Mouse (Mus musculus): Measurements from ENCODE around the gene Ankrd65. TPM values are rescaled to one million over a fixed set of nuclear protein-coding genes. Genes with fewer than 3 reads are reported as not detected.

Gene Ankrd65
- polyA plus RNA-seq, 1 experiment from 2014 or later, result not detected

- Histone ChIP-seq H3K27me3 (replicated peaks; ENCODE audit: control insufficient read depth, insufficient read depth, low read length) (no peaks in the 10 kb centered on the region), H3K27ac (ENCODE audit: low read depth) (no peak overlapping the region), H3K4me3 (ENCODE audit: low read depth, low read length) (peak overlapping the region; percentile 43; the same call in 1 of the 2 replicates), H3K9ac (ENCODE audit: low read length) (no peak overlapping the region), H3K36me3 (ENCODE audit: control insufficient read depth, insufficient read depth, low read length) (peaks cover 17% of the 10 kb centered on the region), H3K9me3 (ENCODE audit: control insufficient read depth, low read length) (no peaks in the 10 kb centered on the region), H3K4me2 (ENCODE audit: low read length) (peak overlapping the region; percentile 95), H3K4me1 (replicated peaks; ENCODE audit: control insufficient read depth, insufficient read depth, low read length) (peaks cover 41% of the 10 kb centered on the region)
- WGBS, result 41% methylated on average over 38 of the region's 38 CpGs
- DNase-seq (ENCODE audit: low spot score) (no peak), ATAC-seq (replicated peaks; ENCODE audit: low FRiP score, low TSS enrichment, low read depth) (0 out of 2 replicates have a peak, but pooled peaks have one; percentile 4)
These were observed 51.5 kb downstream of the Ankrd65 start for GRCm38 (mm10) chr4:155841651-155842270.

DNA sequence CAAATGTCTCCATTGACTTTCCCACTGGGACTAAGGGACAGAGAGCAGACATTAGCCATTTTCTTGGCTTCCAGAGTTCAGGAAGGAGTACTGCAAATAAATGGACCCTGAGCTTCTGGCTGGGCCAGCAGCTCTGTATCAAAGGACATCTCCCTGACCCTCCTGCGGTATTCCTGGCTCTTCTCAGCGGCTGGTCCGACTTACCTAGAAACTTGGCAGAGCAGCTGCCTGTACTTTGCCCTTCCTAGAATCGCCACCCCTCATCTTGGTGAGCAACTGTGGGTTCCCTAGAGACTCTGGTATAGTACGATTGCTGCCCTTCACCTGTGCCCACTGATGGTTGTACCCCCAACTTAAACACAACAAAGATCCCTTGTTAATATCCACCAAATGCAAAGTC, 53.0 kb downstream of the Ankrd65 start:
- Histone ChIP-seq H3K36me3 (ENCODE audit: control insufficient read depth, insufficient read depth, low read length) (peaks cover 17% of the 10 kb centered on the region), H3K4me2 (ENCODE audit: low read length) (no peak overlapping the region), H3K9me3 (ENCODE audit: control insufficient read depth, low read length) (no peaks in the 10 kb centered on the region), H3K9ac (ENCODE audit: low read length) (no peak overlapping the region), H3K4me1 (replicated peaks; ENCODE audit: control insufficient read depth, insufficient read depth, low read length) (peaks cover 36% of the 10 kb centered on the region), H3K4me3 (ENCODE audit: low read depth, low read length) (no peak overlapping the region), H3K27ac (ENCODE audit: low read depth) (no peak overlapping the region), H3K27me3 (replicated peaks; ENCODE audit: control insufficient read depth, insufficient read depth, low read length) (no peaks in the 10 kb centered on the region)
- ATAC-seq (replicated peaks; ENCODE audit: low FRiP score, low TSS enrichment, low read depth) (no peak), DNase-seq (ENCODE audit: low spot score) (no peak)
- WGBS, result 93% methylated on average over 5 of the region's 5 CpGs

DNA sequence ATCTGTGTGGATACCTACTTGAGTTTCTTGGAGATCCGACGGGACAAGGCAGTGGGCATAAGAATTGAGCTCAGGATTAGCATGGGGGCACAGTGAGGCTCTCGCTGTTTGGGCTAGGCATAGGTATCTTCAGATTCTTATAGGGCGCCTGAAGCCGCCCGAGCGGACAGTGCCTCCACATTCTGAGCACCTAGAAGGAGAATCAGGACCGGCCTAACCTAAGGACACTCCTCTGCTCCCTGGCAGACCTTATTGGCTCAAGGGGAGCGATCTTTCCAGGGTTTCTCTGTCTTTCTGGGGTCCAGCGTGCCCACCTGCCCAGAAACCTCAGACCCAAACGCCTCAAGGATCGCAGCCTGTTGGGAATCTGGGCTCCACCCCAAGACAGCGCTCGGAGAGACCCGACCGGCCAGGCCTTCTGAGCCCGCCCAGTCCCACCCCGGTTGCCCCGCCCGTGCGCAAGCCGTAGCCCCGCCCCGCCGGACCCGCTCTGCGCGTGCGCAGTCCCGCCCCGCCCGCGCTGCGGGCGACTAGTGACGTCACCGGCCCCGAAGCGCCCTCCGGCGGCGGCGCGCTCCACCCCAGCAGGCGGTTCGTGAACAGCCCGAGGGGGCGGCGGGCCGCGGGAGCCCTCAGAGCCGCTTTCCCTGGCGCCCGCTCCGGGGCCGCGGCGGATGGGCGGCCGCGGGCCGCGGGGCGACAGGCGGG, 56.8 kb downstream of the Ankrd65 start, which contains the start of gene Dvl1:
Gene Dvl1, plus strand, starts transcription at position 532 of the 708 bp plus-strand sequence.
- Histone ChIP-seq H3K4me3 (ENCODE audit: low read depth, low read length) (peak within 1 kb of the TSS; percentile 79), H3K9me3 (ENCODE audit: control insufficient read depth, low read length) (no peaks in the 10 kb centered on the region), H3K36me3 (ENCODE audit: control insufficient read depth, insufficient read depth, low read length) (peaks cover 17% of the 10 kb centered on the region), H3K4me2 (ENCODE audit: low read length) (peak within 1 kb of the TSS; percentile 95), H3K4me1 (replicated peaks; ENCODE audit: control insufficient read depth, insufficient read depth, low read length) (peaks cover 23% of the 10 kb centered on the region), H3K9ac (ENCODE audit: low read length) (peak within 1 kb of the TSS; percentile 85), H3K27ac (ENCODE audit: low read depth) (peak within 1 kb of the TSS; percentile 43), H3K27me3 (replicated peaks; ENCODE audit: control insufficient read depth, insufficient read depth, low read length) (no peaks in the 10 kb centered on the region)
- 3% methylated on average over 62 of the region's 65 CpGs for WGBS
- peak; percentile 98 for DNase-seq (ENCODE audit: low spot score)
- peak; percentile 91 for ATAC-seq (replicated peaks; ENCODE audit: low FRiP score, low TSS enrichment, low read depth)

- DNase-seq (ENCODE audit: low spot score), result peak; percentile 81
- WGBS, result 3% methylated on average over 66 of the region's 69 CpGs
- H3K27ac ChIP-seq (ENCODE audit: low read depth), result peak overlapping the region; percentile 33
These were observed 57.5 kb downstream of the Ankrd65 start for GRCm38 (mm10) chr4:155847591-155848352.

DNA sequence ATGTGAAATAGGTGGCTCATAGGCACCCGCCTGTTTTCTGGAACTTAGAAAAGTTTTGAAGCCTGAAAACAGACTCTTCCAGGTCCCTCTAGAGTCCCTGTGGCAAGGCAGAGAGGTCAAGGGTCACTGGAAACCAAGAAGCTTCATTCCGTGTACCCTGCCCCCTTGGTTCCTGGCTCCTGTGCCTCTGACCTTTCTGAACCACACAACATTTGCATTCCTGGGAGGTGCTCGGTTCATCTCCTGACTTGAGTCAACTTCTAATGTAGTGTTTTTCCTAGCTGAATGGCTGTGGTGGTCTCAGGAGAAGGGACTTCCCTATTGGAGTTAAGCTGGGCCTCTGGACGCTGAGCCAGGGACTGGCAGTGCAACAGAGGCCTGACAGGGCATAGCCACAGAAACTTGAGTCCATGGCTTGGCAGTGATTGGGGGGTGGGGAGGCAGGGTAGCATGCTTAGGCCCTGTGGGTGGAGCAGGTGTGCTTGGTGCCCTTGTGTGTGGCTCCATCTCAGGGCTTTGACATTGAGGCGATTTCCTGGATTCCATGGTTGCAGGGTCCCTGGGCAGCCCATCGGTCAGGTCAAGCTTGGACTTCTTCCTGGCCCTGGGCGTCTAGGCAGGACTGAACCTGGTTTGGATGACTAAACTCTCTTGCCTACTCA, 58.3 kb downstream of the Ankrd65 start:
- Histone ChIP-seq H3K4me3 (ENCODE audit: low read depth, low read length) (peak overlapping the region; percentile 79), H3K9ac (ENCODE audit: low read length) (peak overlapping the region; percentile 85), H3K9me3 (ENCODE audit: control insufficient read depth, low read length) (no peaks in the 10 kb centered on the region), H3K27ac (ENCODE audit: low read depth) (no peak overlapping the region), H3K4me1 (replicated peaks; ENCODE audit: control insufficient read depth, insufficient read depth, low read length) (peaks cover 23% of the 10 kb centered on the region), H3K36me3 (ENCODE audit: control insufficient read depth, insufficient read depth, low read length) (peaks cover 6% of the 10 kb centered on the region), H3K27me3 (replicated peaks; ENCODE audit: control insufficient read depth, insufficient read depth, low read length) (no peaks in the 10 kb centered on the region), H3K4me2 (ENCODE audit: low read length) (peak overlapping the region; percentile 95)
- 60% methylated on average over 7 of the region's 7 CpGs for WGBS
- ATAC-seq (replicated peaks; ENCODE audit: low FRiP score, low TSS enrichment, low read depth) (no peak), DNase-seq (ENCODE audit: low spot score) (no peak)

More at GRCm38 (mm10) chr4:155847591-155848352, 57.5 kb downstream of the Ankrd65 start:
- H3K4me2 ChIP-seq (ENCODE audit: low read length), result peak overlapping the region; percentile 95
- H3K9me3 ChIP-seq (ENCODE audit: control insufficient read depth, low read length), result no peaks in the 10 kb centered on the region
- H3K36me3 ChIP-seq (ENCODE audit: control insufficient read depth, insufficient read depth, low read length), result peaks cover 12% of the 10 kb centered on the region
- peak overlapping the region; percentile 85 for H3K9ac ChIP-seq (ENCODE audit: low read length)
- no peaks in the 10 kb centered on the region for H3K27me3 ChIP-seq (replicated peaks; ENCODE audit: control insufficient read depth, insufficient read depth, low read length)
- H3K4me3 ChIP-seq (ENCODE audit: low read depth, low read length), result peak overlapping the region; percentile 79
- peaks cover 23% of the 10 kb centered on the region for H3K4me1 ChIP-seq (replicated peaks; ENCODE audit: control insufficient read depth, insufficient read depth, low read length)
- peak; percentile 57 for ATAC-seq (replicated peaks; ENCODE audit: low FRiP score, low TSS enrichment, low read depth)

Small RNA genes within 50 kb of the gene (microRNA-seq; reads per million reads assigned to microRNA genes)
- not detected for gene Gm27743

Other genes starting within 250 kb of the Ankrd65 start
- 93.6 and 99.6 TPM in 2 replicates for gene Nadk, start 228.1 kb upstream of the Ankrd65 start, polyA plus RNA-seq (2014; fragmentation: Nextera tagmentation; extraction: Ambion mirVana)
- gene Slc35e2, start 189.0 kb upstream of the Ankrd65 start, polyA plus RNA-seq (2014; fragmentation: Nextera tagmentation; extraction: Ambion mirVana), result 8.5 and 9.5 TPM in 2 replicates
- 48.7 and 52.6 TPM in 2 replicates for gene Cdk11b, start 165.6 kb upstream of the Ankrd65 start, polyA plus RNA-seq (2014; fragmentation: Nextera tagmentation; extraction: Ambion mirVana)
- not detected in 2 replicates for gene Gm10563, start 145.0 kb upstream of the Ankrd65 start, polyA plus RNA-seq (2014; fragmentation: Nextera tagmentation; extraction: Ambion mirVana)
- gene Mmp23, start 137.1 kb upstream of the Ankrd65 start, polyA plus RNA-seq (2014; fragmentation: Nextera tagmentation; extraction: Ambion mirVana), result 30.3 and 31.1 TPM in 2 replicates
- 17.4 and 19.7 TPM in 2 replicates for gene Mib2, start 121.2 kb upstream of the Ankrd65 start, polyA plus RNA-seq (2014; fragmentation: Nextera tagmentation; extraction: Ambion mirVana)
- gene Fndc10, start 96.1 kb upstream of the Ankrd65 start, polyA plus RNA-seq (2014; fragmentation: Nextera tagmentation; extraction: Ambion mirVana), result 2.0 and 3.1 TPM in 2 replicates
- 149 and 151 TPM in 2 replicates for gene Ssu72, start 85.6 kb upstream of the Ankrd65 start, polyA plus RNA-seq (2014; fragmentation: Nextera tagmentation; extraction: Ambion mirVana)
- gene Tmem240, start 55.6 kb upstream of the Ankrd65 start, polyA plus RNA-seq (2014; fragmentation: Nextera tagmentation; extraction: Ambion mirVana), result 0.55 and 0.60 TPM in 2 replicates
- 134 and 136 TPM in 2 replicates for gene Atad3a, start 29.3 kb upstream of the Ankrd65 start, polyA plus RNA-seq (2014; fragmentation: Nextera tagmentation; extraction: Ambion mirVana)
- gene Vwa1, start 15.7 kb upstream of the Ankrd65 start, polyA plus RNA-seq (2014; fragmentation: Nextera tagmentation; extraction: Ambion mirVana), result 16.4 and 16.6 TPM in 2 replicates
- 0.55 and 0.69 TPM in 2 replicates for gene Tmem88b, start 4.6 kb upstream of the Ankrd65 start, polyA plus RNA-seq (2014; fragmentation: Nextera tagmentation; extraction: Ambion mirVana)
- gene Mrpl20, start 12.4 kb downstream of the Ankrd65 start, polyA plus RNA-seq (2014; fragmentation: Nextera tagmentation; extraction: Ambion mirVana), result 237 and 246 TPM in 2 replicates
- gene Ccnl2, start 22.1 kb downstream of the Ankrd65 start, polyA plus RNA-seq (2014; fragmentation: Nextera tagmentation; extraction: Ambion mirVana), result 161 and 192 TPM in 2 replicates
- 133 and 151 TPM in 2 replicates for gene Aurkaip1, start 40.8 kb downstream of the Ankrd65 start, polyA plus RNA-seq (2014; fragmentation: Nextera tagmentation; extraction: Ambion mirVana)
- gene Mxra8, start 49.2 kb downstream of the Ankrd65 start, polyA plus RNA-seq (2014; fragmentation: Nextera tagmentation; extraction: Ambion mirVana), result 60.0 and 73.3 TPM in 2 replicates
- 7.3 and 7.8 TPM in 2 replicates for gene Dvl1, start 57.0 kb downstream of the Ankrd65 start, polyA plus RNA-seq (2014; fragmentation: Nextera tagmentation; extraction: Ambion mirVana)
- 0.38 and 0.43 TPM in 2 replicates for gene Tas1r3, start 72.9 kb downstream of the Ankrd65 start, polyA plus RNA-seq (2014; fragmentation: Nextera tagmentation; extraction: Ambion mirVana)
- 20.5 and 21.4 TPM in 2 replicates for gene Cptp, start 79.0 kb downstream of the Ankrd65 start, polyA plus RNA-seq (2014; fragmentation: Nextera tagmentation; extraction: Ambion mirVana)
- gene Ints11, start 79.1 kb downstream of the Ankrd65 start, polyA plus RNA-seq (2014; fragmentation: Nextera tagmentation; extraction: Ambion mirVana), result 69.3 and 76.4 TPM in 2 replicates
- 55.6 and 55.9 TPM in 2 replicates for gene Pusl1, start 101.3 kb downstream of the Ankrd65 start, polyA plus RNA-seq (2014; fragmentation: Nextera tagmentation; extraction: Ambion mirVana)
- gene Acap3, start 101.4 kb downstream of the Ankrd65 start, polyA plus RNA-seq (2014; fragmentation: Nextera tagmentation; extraction: Ambion mirVana), result 16.2 and 16.6 TPM in 2 replicates
- 114 and 124 TPM in 2 replicates for gene Ube2j2, start 153.4 kb downstream of the Ankrd65 start, polyA plus RNA-seq (2014; fragmentation: Nextera tagmentation; extraction: Ambion mirVana)
- gene C1qtnf12, start 171.9 kb downstream of the Ankrd65 start, polyA plus RNA-seq (2014; fragmentation: Nextera tagmentation; extraction: Ambion mirVana), result 55.5 and 56.1 TPM in 2 replicates
- gene B3galt6, start 202.2 kb downstream of the Ankrd65 start, polyA plus RNA-seq (2014; fragmentation: Nextera tagmentation; extraction: Ambion mirVana), result 16.6 and 17.9 TPM in 2 replicates
- 157 and 165 TPM in 2 replicates for gene Sdf4, start 202.4 kb downstream of the Ankrd65 start, polyA plus RNA-seq (2014; fragmentation: Nextera tagmentation; extraction: Ambion mirVana)
- 0.50 and 0.56 TPM in 2 replicates for gene Tnfrsf4, start 223.4 kb downstream of the Ankrd65 start, polyA plus RNA-seq (2014; fragmentation: Nextera tagmentation; extraction: Ambion mirVana)
- gene Tnfrsf18, start 235.7 kb downstream of the Ankrd65 start, polyA plus RNA-seq (2014; fragmentation: Nextera tagmentation; extraction: Ambion mirVana), result 1.6 and 2.0 TPM in 2 replicates